Mouse (Mus musculus) kidney, postnatal 14 days (tissue): ENCODE data around the gene Brms1.
"Not testable (repeated sequence)": the region's sequence is repeated elsewhere in the genome, so short reads cannot be mapped to it uniquely, and the experiment has no call there.

Experiments used
- DNase-seq: peaks from one replicate; pipeline ENCODE4 v3.0.0; 2022; ENCODE audit warnings: mixed read lengths

The Brms1 gene

GRCm38 (mm10) chr19:5040862-5041523 lies at the start of gene Brms1:
Gene Brms1, plus strand, starts transcription at chr19:5041354.
- DNase-seq, result peak; percentile 95

DNA sequence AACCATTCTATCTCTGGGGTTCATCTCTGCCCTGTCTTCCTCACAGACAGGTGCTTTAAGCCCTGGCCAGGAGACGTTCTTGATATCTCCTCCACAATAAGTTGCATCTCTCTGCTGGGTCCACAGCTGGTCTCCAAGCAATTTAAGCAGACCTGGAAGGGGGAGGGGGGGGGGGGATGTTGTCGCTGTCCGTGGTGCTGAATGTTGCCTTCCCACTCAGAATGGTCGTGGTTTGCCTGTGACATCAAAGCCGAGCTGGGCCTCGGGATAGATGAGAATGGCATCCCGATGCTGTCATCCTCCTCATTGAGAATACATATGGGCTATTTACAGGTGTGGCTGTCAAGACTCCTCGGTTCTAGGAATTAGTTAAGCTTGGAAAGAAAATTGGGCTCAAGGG lies 48.8 kb upstream of the Brms1 start:
- DNase-seq, result no peak

DNA sequence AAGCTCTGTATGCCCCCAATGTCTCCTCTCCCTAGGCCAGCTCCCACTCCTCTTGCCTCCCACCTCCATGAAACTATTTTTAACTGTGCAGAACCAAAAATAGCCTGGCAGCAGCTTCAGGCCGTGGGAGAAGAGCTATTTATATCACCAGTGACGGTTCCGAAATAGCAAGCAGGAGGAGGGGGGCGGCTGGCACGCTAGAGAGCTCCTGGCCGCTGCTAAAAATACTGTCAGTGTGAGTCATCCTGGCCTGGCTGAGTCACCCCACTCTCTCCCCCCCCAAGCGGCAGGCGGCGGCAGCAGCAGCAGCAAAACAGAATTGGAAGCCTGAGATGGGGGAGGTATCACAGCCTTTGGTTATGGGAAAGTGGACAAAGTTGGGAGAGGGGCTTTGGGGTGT lies 48.2 kb upstream of the Brms1 start:
- DNase-seq, result peak; percentile 19

- DNase-seq, result no peak
These were observed 47.1 kb upstream of the Brms1 start for GRCm38 (mm10) chr19:4994043-4994442.

- no peak for DNase-seq
These were observed 41.6 kb upstream of the Brms1 start for GRCm38 (mm10) chr19:4999445-5000140.

DNA sequence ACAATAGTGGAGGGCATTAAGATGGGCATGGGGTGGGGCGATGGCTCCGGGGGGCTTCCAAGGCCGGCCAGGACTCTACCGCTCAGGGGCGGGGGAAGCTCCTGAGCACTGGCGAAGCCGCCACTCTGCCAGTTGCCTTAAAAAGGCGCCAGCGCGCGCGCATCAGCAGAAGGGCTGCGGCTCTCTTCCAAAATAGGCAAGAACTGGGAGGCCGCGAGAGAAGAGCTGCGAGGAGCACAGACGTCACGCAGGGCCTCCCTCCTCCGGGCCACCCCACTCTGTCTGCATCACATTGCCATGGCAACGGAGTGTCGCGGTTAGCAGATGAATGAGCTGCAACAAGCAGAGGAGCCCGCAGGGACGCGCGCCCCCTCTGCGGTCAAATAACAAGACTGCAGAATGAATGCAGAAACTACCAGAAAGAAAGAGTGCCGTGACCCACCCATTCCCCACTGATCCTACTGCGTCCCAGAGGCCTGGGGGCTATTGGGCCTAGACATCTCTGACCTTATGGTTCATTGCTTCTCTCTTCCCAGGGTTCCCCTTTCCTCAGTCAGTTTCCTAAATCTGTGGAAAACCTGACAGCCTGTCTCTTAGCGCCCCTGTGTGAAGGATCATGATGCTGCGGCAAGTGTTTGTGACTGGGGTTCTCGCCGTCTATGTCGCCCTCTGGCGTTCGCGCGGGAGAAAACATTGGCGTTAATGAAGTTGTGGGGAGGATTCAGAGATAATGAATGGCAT lies 39.3 kb upstream of the Brms1 start:
- peak; percentile 80 for DNase-seq

- DNase-seq, result not testable (repeated sequence)
These were observed 37.5 kb upstream of the Brms1 start for GRCm38 (mm10) chr19:5003644-5004043.

DNA sequence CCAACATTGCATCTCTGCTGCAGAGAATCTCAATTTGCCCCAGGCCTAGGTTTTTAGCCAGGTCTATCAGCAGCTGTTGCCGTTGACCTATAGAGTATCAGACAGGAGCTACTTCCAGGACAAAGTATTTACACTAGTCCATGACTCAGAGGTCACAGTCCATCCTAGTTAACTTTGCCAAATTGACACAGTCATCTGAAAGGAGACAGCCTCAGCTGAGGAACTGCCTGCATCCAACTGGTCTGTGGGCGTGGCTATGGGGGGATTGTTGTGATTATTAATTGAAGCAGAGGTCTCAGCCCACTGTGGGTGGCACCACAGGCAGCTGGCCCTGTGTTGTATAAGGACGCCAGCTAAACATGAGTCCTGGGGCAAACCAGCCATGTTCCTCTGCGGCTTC lies 36.2 kb upstream of the Brms1 start:
- DNase-seq, result no peak

DNA sequence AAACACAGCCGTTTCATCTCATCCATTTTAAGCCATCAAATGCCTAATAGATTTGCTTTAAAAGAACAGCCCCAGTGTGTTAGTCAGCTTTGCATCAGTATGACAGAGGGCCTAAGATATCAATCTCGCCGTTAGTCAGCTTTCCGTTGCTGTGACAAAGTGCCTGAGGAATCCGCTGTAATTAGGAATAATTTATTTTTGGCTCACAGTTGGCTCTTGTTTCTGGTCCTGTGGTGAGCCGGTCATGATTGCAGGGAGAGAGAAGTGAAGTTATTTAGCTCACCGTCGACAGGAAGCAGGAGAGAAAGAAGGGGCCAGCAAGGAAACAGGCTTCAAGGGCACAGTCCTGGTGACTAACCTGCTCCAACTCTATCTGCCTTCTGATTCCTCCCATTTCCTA lies 28.0 kb upstream of the Brms1 start:
- DNase-seq, result no peak

DNA sequence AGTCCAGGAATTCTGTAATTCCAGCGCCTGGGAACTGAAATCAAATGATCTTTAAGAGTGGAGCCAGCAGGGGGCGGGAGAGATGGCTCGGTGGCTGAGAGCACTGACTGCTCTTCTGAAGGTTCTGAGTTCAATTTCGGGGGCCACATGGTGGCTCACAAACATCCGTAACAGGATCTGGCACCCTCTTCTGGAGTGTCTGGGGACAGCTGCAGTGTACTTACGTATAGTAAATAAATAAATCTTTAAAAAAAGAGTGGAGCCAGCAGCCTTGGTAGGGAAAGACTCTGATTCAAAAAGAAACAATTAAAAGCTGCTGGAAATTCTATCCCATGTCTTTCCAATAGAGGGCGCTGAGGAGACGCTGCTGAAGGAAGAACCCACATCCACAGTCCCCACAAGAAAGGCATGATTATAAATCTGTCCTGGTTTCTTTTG lies 26.2 kb upstream of the Brms1 start:
- DNase-seq, result peak; percentile 40

DNA sequence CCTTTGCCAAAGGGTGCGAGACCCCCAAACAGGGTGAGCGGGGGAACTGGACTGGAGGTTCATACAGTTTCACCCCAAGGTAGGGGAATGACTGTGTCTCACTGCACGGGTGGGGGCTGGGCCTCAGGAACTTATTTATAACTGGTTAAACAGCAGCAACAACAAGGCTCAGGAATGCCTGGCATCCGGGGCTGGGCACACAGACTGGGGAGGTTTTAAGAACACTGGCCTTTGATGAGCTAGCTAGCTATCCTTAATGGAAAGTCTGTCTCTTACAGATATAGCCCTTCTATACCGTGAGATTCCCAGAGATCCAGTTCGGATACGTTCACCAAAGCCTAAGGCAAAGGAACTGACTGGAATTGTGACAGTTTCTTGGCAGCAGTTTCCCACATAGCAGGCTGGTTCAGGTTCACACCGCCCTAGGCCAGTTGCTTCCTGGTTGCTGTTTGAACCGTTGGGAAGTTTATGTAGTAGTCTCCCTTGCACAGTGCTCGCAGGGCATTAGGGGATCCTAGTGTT lies 24.9 kb upstream of the Brms1 start:
- DNase-seq, result peak; percentile 67

- DNase-seq, result peak; percentile 71
These were observed 24.4 kb upstream of the Brms1 start for GRCm38 (mm10) chr19:5016782-5017181.

GRCm38 (mm10) chr19:5017611-5018010 lies 23.5 kb upstream of the Brms1 start:
- DNase-seq, result no peak

DNA sequence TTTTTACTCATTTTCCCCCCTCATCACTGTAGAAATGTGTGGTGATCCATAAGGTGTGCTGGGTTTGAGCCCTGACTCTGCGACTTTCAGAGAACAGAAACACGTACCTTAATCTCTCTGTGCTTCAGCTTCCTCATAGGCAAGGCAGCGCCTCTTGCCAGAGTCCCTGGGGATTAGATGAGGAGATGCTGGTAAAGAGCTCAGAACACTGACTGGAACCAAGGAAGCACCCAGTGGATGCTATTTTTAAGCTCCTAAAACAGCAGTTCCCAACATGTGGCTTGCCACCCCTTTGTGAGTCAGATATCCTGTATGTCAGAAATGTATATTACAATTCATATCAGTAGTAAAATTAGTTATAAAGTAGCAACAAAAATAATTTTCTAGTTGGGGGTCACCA lies 23.0 kb upstream of the Brms1 start:
- DNase-seq, result no peak

DNA sequence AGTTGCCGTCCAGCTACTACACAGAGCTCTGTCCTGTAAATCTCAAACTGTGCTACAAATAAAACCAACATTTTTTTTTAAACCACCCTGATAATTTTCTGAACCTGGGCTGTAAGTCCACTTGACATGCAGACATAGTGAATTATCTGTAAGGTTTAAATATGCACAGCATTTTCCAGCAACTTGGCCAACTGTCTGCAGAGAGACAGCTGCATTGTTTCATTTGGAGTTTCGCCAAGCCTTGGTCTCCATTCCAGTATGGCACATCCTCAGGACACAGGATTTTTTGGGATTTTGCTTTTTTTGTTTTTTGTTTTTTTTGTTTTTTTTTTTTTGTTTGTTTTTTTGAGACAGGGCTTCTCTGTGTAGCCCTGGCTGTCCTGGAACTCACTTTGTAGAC lies 19.7 kb upstream of the Brms1 start:
- no peak for DNase-seq

- peak; percentile 96 for DNase-seq
These were observed 17.3 kb upstream of the Brms1 start, which contains the start of gene Slc29a2 for GRCm38 (mm10) chr19:5023621-5024479. Gene Slc29a2, plus strand, starts transcription at chr19:5023860.

GRCm38 (mm10) chr19:5026111-5026510 lies 15.0 kb upstream of the Brms1 start:
- no peak for DNase-seq

- no peak for DNase-seq
These were observed 8.5 kb upstream of the Brms1 start for GRCm38 (mm10) chr19:5032686-5033085.

GRCm38 (mm10) chr19:5036577-5036976 lies 4.6 kb upstream of the Brms1 start:
- no peak for DNase-seq

- peak; percentile 83 for DNase-seq
These were observed 3.2 kb upstream of the Brms1 start for GRCm38 (mm10) chr19:5037678-5038571.

DNA sequence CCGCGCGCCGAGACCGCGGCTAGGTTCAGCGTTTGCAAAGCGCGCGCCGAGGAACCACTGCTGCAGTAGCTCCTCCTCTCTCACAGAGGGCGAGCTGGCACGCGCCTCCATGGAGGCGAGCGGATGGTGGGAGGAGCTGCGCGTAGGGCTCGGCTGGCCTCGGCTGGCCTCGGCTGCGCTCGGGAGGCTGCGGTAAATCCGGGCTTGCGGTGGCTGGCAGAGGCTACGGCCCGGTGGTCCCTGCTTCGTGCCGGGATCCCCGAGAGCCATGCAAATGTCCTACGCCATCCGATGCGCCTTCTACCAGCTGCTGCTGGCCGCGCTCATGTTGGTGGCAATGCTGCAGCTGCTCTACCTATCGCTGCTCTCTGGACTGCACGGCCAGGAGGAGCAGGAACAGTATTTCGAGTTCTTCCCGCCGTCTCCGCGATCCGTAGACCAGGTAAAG lies 2.4 kb upstream of the Brms1 start, which contains the start of the genes B4gat1 and AC124502.3:
TSS of gene B4gat1 (plus strand) at position 118 of the 448 bp plus-strand sequence.
TSS of gene AC124502.3 (plus strand) at position 183 of the 448 bp plus-strand sequence.
- DNase-seq, result peak; percentile 93
